Mouse (Mus musculus) G1E (cell line): ENCODE measurements around the gene Kctd12.

Experiments
- CTCF ChIP-seq: IDR thresholded peaks from 2 replicates; pipeline ENCODE4 v1.5.1; 2012; ENCODE audit warnings: low read depth, low read length, inconsistent platforms, mixed read lengths
- GATA1 ChIP-seq: IDR thresholded peaks from 2 replicates; pipeline ENCODE4 v1.6.1; 2012; ENCODE audit warnings: borderline replicate concordance, low read length, inconsistent platforms, mixed read lengths
- GATA2 ChIP-seq: IDR thresholded peaks from 2 replicates; pipeline ENCODE4 v1.6.1; 2012; ENCODE audit warnings: low read depth, low read length, inconsistent platforms, borderline replicate concordance
- POLR2AphosphoS5 ChIP-seq: IDR thresholded peaks from 2 replicates; pipeline ENCODE4 v1.6.1; 2012; ENCODE audit warnings: low read depth, low read length, inconsistent platforms; ENCODE audit not compliant: insufficient replicate concordance
- TAL1 ChIP-seq: conservative IDR thresholded peaks from 2 replicates; pipeline ENCODE4 v1.6.1; 2012; ENCODE audit warnings: low read depth, low read length, inconsistent platforms, mixed read lengths

DNA sequence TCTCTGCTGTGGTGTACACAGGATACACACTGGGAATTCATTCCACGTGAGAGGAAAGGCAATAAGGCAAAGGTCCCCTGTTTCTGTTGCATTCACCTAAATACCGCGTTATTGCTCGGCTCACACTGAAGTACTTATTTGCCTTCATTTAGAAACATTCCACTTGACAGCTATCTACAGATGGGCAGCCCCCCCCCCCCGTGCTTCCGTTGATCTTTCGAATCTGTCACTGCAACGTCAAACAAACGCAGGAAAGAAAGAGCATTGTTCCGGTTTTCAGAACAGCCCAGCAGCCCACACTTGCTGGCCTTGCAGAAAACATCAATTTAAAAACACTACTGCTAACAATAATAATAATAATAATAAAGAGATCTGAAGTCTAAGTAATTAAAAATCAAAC lies 2.6 kb downstream of the Kctd12 start:
- TF ChIP-seq GATA1 (no peak), CTCF (no peak), GATA2 (no peak), TAL1 (no peak), POLR2AphosphoS5 (no peak)
